Mouse (Mus musculus) kidney, embryonic 16.5 days (tissue): ENCODE data around the gene Pik3cd. TPM values are rescaled to one million over a fixed set of nuclear protein-coding genes. Genes with fewer than 3 reads are reported as not detected.

Experiments used
- ATAC-seq: fragments of 200-750 bp; cut with Nextera tagmentation; 2 replicates; pipeline ENCODE4 v1.8.0; 2017; ENCODE audit warnings: moderate TSS enrichment; ENCODE audit not compliant: low FRiP score, low TSS enrichment
- H3K27ac ChIP-seq: fragments of 300-500 bp; sonication (generic); 2 replicates; pipeline ENCODE4 v1.5.1; 2014; ENCODE audit warnings: low read length
- H3K27me3 ChIP-seq: fragments of 300-500 bp; sonication (generic); 2 replicates; pipeline ENCODE4 v1.6.1; 2014; ENCODE audit warnings: low read length, control low read depth, mixed read lengths; ENCODE audit not compliant: insufficient read depth
- H3K36me3 ChIP-seq: fragments of 300-500 bp; sonication (generic); 2 replicates; pipeline ENCODE4 v1.6.1; 2014; ENCODE audit warnings: low read length, control low read depth, mixed read lengths; ENCODE audit not compliant: insufficient read depth
- H3K4me1 ChIP-seq: fragments of 300-500 bp; sonication (generic); 2 replicates; pipeline ENCODE4 v1.6.1; 2014; ENCODE audit warnings: low read length, control low read depth, mixed read lengths; ENCODE audit not compliant: insufficient read depth
- H3K4me2 ChIP-seq: fragments of 300-500 bp; sonication (generic); replicated peaks from 2 replicates; pipeline ENCODE4 v1.6.1; 2014; ENCODE audit warnings: low read depth, low read length
- H3K4me3 ChIP-seq: fragments of 300-500 bp; sonication (generic); 2 replicates; pipeline ENCODE4 v1.5.1; 2014; ENCODE audit warnings: mild to moderate bottlenecking, low read length
- H3K9ac ChIP-seq: fragments of 300-500 bp; sonication (generic); replicated peaks from 2 replicates; pipeline ENCODE4 v1.6.1; 2014; ENCODE audit warnings: low read length
- H3K9me3 ChIP-seq: fragments of 300-500 bp; sonication (generic); 2 replicates; pipeline ENCODE4 v1.6.1; 2016; ENCODE audit warnings: low read length, control low read depth
- WGBS: fragments of 180-500 bp; shearing (Covaris S2); extraction: QIAGEN DNeasy Blood & Tissue Kit; methylation state at CpG from one replicate; pipeline ENCODE4 v1.1.7; 2014; 5-methylcytosine and 5-hydroxymethylcytosine counted together
- polyA plus RNA-seq: library from polyadenylated mRNA; unstranded; fragments of >200 nt; fragmentation: Nextera tagmentation; extraction: Ambion mirVana; gene quantifications from 2 replicates; pipeline ENCODE4 v1.2.1, GENCODE M21; 2015

Pik3cd gene
- polyA plus RNA-seq, 1 experiment from 2014 or later: 4.7 TPM

DNA sequence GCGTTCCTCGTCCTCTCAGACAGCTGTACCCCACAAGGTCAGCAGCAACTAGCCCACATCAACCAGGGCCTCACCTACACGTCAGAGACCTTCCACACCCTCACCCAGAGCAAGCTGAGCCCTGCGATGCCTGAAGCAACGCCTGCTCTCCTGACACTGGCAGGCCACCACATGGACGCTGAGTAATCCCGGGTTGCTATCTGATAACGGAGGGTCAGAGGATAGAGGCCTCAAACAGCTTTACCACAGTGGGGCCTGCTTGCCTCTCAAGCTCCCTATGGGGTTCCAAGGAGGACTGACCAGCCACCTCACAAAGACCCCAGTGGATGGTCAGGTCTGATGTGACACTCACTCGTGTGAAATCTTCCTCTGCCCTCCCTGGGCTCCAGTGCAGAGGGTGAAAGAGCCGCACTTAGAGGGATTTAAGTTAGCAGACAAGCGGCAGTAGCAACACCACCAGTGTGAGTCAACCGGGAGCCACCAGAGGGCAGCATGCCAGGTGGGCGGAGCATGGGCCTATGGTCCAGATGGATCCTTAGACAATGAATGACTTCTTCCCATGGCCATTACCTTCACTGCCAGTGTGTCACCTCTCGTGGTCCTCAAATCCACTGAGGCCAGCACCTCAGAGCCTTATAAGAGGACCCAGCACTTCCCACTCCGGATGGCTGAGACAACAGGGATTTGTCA is 23.4 kb upstream of the Pik3cd start:
- no peak overlapping the region for H3K4me3 ChIP-seq
- 72% methylated on average over 15 of the region's 15 CpGs for WGBS
- H3K36me3 ChIP-seq: peaks cover 60% of the 10 kb centered on the region
- no peaks in the 10 kb centered on the region for H3K4me1 ChIP-seq
- no peaks in the 10 kb centered on the region for H3K27me3 ChIP-seq
- no peak overlapping the region for H3K9ac ChIP-seq
- H3K4me2 ChIP-seq: no peak overlapping the region
- H3K9me3 ChIP-seq: no peaks in the 10 kb centered on the region
- no peak overlapping the region for H3K27ac ChIP-seq
- no peak for ATAC-seq

DNA sequence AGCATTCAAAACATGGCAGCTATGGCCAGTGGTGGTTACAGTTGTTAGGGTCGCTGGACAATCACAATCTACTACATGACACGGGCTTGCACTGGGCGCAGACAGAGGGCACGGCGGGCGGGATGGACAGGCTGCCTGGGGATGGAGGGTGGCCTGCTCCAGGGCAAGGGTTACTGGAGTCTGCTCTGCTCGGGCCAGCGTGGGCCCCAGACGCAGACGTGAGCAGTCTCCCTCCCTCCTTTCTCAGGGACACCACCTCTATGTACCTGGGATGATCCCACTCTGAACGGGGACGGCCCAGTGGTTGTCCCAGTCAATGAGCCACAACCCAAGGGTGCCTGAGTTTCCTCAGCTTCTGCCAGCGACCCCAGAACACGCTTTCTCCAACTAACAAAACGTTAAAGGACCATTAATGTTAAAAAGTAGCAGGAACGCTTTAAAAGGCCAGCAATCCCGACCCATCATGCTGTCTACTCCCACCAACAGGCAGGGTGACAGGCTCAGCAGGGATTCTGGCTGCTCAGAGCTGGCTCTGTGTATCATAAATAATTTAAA is 22.6 kb upstream of the Pik3cd start:
- Histone ChIP-seq H3K9me3 (no peaks in the 10 kb centered on the region), H3K36me3 (peaks cover 64% of the 10 kb centered on the region), H3K27me3 (no peaks in the 10 kb centered on the region), H3K9ac (no peak overlapping the region), H3K4me2 (no peak overlapping the region), H3K4me3 (no peak overlapping the region), H3K4me1 (no peaks in the 10 kb centered on the region), H3K27ac (no peak overlapping the region)
- ATAC-seq: no peak
- 88% methylated on average over 17 of the region's 17 CpGs for WGBS

DNA sequence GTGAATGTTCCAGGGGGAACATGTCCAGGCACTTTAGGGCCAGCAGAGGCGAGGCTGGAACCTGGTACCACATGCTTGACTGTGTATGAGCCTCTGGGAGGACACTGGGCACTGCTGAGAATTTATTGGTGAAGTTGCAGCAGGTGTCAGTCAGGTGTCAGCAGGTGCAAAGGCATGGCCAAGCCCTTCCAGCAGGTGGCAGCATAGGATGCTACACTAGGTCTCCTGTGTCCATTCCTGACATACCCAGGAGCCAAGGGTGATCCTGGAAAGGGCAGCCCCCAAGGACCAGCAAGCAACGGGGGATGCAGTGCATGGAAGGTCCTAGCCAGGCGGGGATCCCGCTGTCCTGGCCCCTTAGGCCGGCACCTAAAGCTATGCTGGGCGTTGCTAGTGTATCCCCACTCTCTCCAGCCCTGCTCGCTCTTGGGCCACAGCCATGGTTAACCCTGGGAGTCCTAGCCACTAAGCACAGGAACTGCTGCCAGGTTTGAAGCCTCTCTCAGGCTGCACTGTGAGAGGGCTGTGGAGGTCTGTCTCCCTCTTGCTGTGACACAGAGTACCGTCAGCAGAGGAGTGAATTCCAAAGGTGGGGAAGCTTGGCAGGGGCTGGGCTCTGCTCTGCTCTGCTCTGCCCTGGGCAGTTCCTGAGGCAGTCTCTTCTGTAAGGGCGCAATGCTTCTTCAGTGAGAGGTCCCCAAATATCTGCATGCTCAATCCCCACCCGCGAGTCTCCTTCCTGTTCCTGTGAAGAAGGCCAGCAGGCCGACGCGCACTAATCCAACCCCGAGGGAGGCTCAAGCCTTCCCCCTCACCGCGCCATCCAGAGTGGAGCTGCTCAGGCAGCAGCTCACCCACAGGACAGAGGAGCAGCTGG is 21.7 kb upstream of the Pik3cd start:
- H3K4me1 ChIP-seq: no peaks in the 10 kb centered on the region
- no peak for ATAC-seq
- 75% methylated on average over 17 of the region's 17 CpGs for WGBS
- no peaks in the 10 kb centered on the region for H3K27me3 ChIP-seq
- H3K36me3 ChIP-seq: peaks cover 64% of the 10 kb centered on the region
- H3K4me3 ChIP-seq: no peak overlapping the region
- H3K27ac ChIP-seq: no peak overlapping the region
- H3K4me2 ChIP-seq: no peak overlapping the region
- no peak overlapping the region for H3K9ac ChIP-seq
- no peaks in the 10 kb centered on the region for H3K9me3 ChIP-seq

DNA sequence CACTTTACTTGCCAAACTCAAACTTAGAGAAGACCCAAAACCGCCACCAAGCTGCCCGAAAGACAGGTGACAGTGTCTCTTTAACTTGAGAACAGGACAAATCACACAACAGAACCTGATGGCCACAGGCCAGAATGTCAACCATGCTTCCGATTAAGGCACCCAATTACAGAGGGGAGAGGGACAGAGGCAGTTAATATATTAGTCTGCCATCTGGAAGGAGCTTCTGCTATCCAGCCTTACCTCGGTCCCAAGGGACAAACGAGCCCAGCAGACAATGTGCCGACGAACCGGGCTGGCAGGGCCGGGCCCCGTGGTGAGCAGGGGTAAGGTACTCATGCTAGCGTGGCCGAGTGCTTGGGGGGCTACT is 20.6 kb upstream of the Pik3cd start:
- Histone ChIP-seq H3K4me2 (no peak overlapping the region), H3K27me3 (no peaks in the 10 kb centered on the region), H3K9ac (no peak overlapping the region), H3K36me3 (peaks cover 68% of the 10 kb centered on the region), H3K4me3 (no peak overlapping the region), H3K27ac (no peak overlapping the region), H3K9me3 (no peaks in the 10 kb centered on the region), H3K4me1 (no peaks in the 10 kb centered on the region)
- 86% methylated on average over 12 of the region's 12 CpGs for WGBS
- no peak for ATAC-seq

DNA sequence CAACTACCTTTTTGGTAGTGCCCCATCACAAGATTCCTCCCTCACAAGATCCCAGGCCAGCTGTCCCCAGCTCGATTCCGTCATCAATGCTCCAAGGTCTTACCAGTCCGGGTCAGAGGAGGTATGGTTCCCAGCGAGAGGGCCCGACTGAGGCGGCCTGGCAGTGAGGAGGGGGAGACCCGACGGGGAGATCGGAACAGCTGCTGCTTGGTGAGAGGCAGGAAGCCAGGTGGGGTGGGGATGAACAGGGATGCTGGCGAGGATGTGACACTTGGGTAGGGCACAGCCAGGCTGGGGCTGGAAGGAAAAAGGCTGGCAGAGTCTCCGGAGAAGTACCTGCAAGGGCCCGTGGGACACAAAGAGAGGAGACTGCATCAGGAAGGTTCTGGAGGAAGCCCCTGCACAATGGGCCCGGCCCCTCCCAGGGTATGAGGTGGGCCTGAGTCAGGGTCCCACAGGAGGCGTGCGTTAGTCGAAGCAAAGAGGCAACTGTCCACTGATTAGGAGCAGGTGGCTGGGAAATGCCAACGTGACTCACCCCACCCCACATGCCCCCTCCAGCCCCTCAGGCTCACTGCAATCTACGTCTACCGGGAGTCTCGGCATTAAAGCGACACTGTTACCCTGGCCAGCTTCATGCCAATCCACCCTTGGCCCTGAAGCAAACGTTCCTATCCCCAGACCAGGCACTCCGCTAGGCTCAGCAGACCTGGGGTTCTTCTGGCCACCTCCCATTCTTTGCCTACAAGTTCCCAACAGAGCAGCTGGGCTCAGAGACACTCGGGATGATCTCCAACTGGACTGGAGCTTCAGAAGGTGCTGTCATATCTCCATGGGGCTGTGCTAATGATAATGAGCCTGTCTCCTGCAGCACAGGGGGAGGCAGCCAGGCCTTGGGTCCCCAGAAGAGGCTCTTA is 20.0 kb upstream of the Pik3cd start:
- Histone ChIP-seq H3K4me3 (no peak overlapping the region), H3K36me3 (peaks cover 67% of the 10 kb centered on the region), H3K4me2 (no peak overlapping the region), H3K4me1 (no peaks in the 10 kb centered on the region), H3K27me3 (no peaks in the 10 kb centered on the region), H3K9me3 (no peaks in the 10 kb centered on the region), H3K9ac (no peak overlapping the region), H3K27ac (no peak overlapping the region)
- no peak for ATAC-seq
- 89% methylated on average over 24 of the region's 24 CpGs for WGBS

DNA sequence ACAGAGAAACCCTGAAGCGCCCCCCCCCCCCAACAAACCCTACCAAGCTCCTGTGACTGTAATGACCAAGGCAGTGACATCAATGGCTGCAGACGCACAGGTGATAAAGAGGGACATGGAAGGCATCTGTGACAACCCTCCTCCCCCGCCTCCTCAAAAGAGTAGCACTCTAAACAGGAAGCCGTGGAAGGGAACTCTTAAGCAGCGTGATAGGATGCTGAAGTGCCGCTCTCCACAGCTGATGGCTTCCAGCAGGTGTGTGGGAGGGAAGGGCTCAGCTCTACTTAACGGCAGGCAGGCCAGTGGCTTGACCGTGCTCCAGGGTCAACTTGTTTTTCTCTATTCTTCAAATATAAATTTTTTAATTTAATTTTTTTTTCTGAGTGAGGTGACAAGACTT is 18.8 kb upstream of the Pik3cd start:
- H3K4me3 ChIP-seq: no peak overlapping the region
- no peak for ATAC-seq
- H3K9ac ChIP-seq: no peak overlapping the region
- H3K27ac ChIP-seq: no peak overlapping the region
- H3K36me3 ChIP-seq: peaks cover 67% of the 10 kb centered on the region
- no peaks in the 10 kb centered on the region for H3K4me1 ChIP-seq
- H3K4me2 ChIP-seq: no peak overlapping the region
- WGBS: 57% methylated on average over 8 of the region's 8 CpGs
- no peaks in the 10 kb centered on the region for H3K27me3 ChIP-seq
- no peaks in the 10 kb centered on the region for H3K9me3 ChIP-seq

DNA sequence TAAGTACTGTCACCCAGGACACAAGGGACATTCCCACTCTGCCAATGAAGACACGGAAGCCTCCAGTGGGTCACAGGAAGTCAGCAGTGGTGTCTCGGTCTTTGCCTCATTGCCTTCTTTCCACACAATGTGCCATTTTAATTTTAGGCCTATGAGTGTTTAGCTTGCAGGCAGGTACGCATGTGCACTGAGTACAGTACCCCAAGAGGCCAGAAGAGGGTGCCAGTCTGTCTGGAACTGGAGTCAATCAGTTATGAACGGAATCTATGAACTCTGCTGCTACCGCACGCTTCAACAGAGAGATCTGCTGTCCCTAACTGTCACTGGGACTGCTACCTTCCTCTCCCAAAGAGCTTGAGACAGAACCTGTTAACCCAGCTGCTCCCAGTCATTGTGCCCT is 17.3 kb upstream of the Pik3cd start:
- Histone ChIP-seq H3K4me1 (no peaks in the 10 kb centered on the region), H3K36me3 (peaks cover 70% of the 10 kb centered on the region), H3K4me2 (no peak overlapping the region), H3K27ac (no peak overlapping the region), H3K27me3 (no peaks in the 10 kb centered on the region), H3K9me3 (no peaks in the 10 kb centered on the region), H3K4me3 (no peak overlapping the region), H3K9ac (no peak overlapping the region)
- 84% methylated on average over 6 of the region's 6 CpGs for WGBS
- ATAC-seq: no peak

DNA sequence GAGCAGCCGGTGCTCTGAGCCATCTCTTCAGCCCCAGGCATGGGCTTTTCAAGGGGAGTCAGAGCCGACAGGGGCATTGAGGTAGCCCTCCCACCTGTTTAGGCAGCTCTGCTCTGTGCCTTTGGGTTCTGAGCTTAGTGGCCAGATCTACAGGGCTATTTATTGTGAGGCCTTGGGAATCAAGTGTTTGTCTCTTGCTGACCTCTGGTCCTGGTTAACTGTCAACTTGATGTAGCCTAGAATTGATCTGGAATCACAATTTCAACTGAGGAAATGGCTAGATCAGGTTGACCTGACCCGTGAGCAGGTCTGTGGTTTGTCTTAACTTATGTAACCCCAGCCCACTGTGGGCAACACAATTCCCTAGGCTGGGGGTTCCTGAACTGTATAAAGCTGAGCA is 12.2 kb upstream of the Pik3cd start:
- no peak for ATAC-seq
- no peaks in the 10 kb centered on the region for H3K9me3 ChIP-seq
- no peaks in the 10 kb centered on the region for H3K4me1 ChIP-seq
- H3K27ac ChIP-seq: no peak overlapping the region
- no peak overlapping the region for H3K4me3 ChIP-seq
- no peak overlapping the region for H3K4me2 ChIP-seq
- H3K36me3 ChIP-seq: peaks cover 45% of the 10 kb centered on the region
- H3K9ac ChIP-seq: no peak overlapping the region
- 79% methylated on average over 3 of the region's 3 CpGs for WGBS
- H3K27me3 ChIP-seq: no peaks in the 10 kb centered on the region

DNA sequence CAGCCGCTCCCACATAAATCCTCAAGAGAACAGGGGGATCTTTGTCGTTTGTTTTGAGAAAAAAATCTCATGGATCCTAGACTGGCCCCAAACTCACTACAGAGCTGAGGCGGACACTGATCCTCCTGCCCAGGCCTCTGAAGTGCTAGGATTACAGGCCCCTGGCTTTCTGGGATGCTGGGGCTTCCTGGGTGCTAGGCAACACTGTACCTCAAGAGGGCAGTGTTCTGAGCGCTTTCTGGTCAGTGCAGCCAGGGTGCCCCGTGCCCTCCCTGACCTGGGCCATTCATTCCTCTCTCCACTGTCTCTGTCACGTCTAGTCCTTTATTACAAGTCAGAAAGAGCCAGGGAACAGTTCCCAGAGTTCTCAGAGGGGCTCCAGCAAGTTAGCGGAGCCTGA is 9.6 kb upstream of the Pik3cd start:
- Histone ChIP-seq H3K27me3 (no peaks in the 10 kb centered on the region), H3K36me3 (peaks cover 21% of the 10 kb centered on the region), H3K4me3 (no peak overlapping the region), H3K27ac (no peak overlapping the region), H3K4me2 (no peak overlapping the region), H3K4me1 (no peaks in the 10 kb centered on the region), H3K9me3 (no peaks in the 10 kb centered on the region), H3K9ac (no peak overlapping the region)
- 20% methylated on average over 7 of the region's 7 CpGs for WGBS
- ATAC-seq: peak; percentile 35; the same call in 1 of the 2 replicates
